Mouse (Mus musculus) adrenal gland, postnatal 25 days (tissue): ENCODE measurements at regions not wholly inside any gene's neighbourhood (a gene's known extent, or its start where the extent isn't known, plus 50 kb on each side); places are given as distances from the start of the nearest gene placed in this dataset.
A peak's percentile ranks its signal among the peaks of the same experiment; 100 is the strongest.

Experiments
- DNase-seq: peaks from one replicate; pipeline ENCODE4 v3.0.0; 2021; ENCODE audit warnings: mixed read lengths

DNA sequence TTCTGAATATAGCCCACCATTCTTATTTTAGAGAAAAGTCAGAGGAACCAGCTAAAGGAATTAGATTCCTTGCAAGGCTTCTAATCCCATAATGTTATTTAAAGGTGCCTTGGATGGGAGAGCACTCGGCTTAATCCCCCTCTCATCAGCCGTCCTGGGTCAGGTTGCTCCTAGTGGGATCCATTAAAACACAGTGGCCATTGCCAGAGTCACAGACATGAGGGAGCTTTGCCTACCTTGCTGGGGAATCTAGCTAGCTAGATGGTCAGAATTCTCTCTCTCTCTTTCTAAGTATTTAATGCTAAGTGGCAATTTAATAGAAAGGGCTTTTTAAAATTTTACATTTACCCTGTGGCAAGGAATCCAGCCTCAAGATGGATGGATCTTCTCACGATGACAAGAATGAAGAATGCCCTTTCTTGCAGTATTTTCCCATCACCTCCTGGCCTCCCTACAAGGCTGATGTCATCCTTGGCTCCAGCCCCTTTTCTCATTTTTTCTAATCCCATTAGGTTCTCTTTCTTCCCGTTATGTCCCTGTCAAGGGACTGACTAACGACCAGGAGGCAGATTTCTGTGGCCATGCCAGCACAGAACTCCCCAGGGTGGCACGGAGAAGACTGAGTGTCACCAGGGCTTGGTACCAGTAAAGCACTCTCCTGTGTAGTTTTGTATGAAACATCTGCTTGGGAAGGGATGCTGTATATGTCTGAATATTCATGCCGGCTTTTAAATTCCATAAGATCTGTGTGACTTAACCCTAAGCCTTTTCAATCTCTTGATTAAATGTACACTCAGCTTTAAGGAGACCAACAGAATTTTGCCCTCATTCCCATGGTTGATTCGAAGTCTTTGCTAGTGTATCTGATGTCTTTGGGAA is 124.0 kb upstream of the Ubash3b start:
- no peak for DNase-seq

DNA sequence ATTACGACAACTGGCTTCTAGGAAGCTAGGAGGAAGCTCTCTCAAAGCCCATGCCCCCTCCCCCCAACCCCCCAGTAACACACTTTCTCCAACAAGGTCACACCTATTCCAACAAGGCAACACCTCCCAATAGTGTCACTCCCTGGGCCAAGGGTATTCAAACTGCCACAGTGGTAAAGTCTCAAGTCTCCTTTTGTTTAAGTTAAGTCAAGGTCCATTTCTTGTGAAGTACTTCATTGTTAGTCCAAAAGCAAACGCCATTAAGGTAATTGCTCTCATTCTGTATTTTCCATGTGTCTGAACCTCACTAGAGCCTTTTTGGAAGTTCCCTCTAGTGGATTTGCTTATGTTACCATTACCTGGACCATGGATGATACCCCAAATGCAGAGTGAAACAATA is 116.2 kb upstream of the Ubash3b start:
- no peak for DNase-seq

DNA sequence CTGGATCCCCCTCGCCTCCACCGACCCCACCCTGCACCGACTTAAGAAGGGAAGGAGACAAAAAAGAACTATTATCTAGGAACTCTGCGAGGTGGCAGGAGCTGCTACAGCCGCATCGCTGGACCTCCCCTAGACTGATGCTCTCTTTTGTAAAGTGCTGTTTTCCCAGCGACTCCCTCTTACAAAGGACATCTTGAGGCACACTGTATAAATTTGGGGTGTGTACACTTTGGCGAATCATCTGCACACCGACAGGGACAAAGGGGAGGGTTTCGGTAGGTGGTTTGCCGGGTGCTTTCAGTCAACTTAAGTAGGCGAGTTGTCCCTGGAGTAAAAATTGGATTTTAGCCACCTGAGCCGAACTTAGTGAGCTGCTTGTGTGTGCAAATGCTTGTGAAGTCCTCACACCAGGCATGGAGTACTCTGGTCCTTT is 112.4 kb upstream of the Ubash3b start:
- DNase-seq: no peak

DNA sequence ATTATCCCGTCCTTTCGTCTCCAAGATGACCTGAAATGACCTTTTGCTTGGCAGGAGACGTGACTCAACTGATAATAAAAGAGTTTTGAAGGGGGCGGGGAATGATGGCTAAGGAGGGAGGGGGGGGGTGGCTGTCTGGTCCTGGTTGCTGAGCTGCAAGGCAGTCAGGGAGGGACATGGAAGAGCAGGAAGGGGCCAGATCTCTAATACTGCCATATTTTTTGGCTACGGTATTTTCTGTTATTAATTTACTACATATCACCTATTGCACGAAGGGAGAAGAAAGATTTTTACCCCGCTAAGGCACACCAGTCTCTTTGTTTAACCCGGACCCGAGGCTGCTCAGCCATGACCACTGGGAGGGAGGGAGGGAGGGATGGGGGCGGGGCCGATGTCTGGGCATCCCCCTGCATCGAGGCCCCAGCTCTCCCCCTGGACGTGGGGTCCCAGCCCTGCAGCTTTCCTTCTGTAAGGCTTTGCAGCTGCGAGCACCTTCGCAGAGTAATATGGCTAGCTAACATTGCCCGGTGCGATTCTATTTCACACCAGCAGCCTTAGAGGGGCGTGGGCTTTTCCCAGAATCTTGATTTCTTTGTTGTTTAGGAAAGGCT is 111.8 kb upstream of the Ubash3b start:
- no peak for DNase-seq

DNA sequence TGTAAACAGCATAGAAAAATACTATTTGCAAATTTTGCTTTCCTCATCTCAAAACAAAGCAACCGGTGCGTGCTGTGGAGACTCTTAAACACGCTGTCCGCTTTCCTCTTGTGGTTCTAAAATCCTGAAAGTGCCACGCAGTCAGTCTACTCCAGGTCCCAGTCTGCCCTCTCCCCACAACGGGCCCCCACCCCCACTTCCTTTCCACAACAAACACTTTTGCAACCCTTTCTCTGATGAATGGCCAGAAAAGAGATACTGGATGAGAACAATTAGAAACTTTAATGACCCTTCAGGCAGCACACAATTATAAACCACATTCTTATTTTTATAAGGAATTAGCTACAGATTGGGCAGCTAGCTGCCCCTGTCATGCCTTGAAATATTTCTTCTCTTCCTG is 111.1 kb upstream of the Ubash3b start:
- DNase-seq: no peak

DNA sequence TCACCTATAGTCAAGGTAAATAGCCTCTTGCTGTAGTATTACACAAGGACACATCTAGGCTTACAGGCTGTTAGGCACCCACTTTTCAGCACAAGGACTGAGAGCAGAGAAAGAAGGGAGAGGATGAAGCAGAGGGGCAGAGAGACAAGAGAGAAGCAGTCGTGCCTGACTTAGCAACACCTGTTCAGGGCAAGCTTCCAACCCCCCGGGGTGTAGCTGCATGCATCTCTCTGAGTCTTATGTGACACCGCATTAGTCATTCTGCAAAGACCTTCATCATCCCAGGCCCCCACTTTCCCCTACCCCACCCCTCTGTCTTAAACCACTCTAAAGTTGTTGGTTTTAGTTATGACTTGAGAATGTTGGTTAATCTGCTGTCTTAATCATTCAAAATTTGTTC is 106.6 kb upstream of the Ubash3b start:
- no peak for DNase-seq

DNA sequence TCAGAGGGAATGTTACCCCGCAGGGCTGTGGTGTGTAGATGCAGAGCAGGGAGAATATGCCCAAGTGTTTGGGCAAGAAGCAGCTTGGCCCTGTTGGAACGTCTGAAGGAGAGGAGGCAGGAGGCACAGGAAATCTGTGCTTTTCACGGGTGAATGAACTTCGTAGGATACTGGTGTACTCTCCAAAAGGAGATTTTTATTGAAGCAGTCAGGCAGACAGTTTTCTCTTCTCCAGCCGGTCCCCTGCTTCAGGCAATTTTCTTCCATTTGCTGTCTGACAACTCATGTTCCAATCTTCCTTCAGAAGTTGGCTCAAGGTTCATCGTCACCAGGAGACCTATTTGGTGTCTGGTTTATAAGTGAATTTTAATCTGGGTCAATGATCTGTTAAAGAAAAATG is 103.0 kb upstream of the Ubash3b start:
- no peak for DNase-seq

DNA sequence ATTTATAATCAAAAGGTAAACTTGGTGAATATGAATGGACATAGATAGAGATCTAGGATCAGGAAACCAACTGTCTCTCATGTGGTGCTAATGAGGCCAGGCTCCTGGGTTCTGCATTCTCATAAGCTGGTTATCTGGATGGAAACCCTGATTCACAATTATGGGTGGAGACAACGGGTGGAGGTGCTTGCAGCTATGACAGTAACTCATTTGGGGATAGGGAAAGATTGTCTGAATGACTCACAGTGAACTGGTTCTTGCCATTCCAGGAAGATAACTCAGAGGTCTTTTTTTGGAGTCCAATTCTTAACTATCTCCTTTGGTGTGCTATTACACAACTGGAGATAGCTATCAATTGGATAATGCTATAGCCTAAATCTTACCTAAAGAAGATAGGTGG is 95.7 kb upstream of the Ubash3b start:
- DNase-seq: no peak

DNA sequence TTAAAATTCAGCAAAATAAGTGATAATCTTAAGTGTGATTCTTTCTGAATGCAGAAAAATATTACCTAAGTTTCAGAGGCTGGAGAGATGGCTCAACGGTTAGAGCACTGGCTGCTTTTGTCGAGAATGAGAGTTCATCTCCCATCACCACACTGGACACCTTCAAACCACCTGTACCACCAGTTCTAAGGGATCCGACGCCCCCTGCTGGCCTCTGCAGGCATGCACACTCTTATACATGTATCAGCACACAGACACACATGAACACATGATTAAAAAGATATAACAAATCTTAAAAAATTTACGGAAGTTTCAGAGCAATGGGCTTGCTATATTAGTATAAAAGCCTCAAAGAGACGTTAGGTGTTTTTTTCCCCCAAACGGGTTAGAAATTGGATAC is 80.9 kb upstream of the Ubash3b start:
- no peak for DNase-seq

DNA sequence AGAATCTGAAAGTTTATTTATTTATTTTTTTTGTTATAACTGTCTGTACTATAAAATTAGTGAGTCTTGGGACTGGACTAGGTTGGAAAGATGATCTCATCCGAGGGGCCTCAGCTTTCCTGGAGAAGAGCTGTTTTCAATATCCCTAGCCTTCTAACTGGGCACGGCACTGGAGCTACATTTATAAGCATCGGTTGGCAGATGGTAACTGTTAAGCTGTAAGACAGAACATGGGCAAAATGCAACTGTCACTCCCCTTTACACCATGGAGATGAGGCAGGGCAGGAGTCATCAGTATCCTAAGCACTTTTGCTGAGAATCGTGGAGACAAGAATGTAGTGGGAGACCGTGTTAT is 77.6 kb upstream of the Ubash3b start:
- no peak for DNase-seq

DNA sequence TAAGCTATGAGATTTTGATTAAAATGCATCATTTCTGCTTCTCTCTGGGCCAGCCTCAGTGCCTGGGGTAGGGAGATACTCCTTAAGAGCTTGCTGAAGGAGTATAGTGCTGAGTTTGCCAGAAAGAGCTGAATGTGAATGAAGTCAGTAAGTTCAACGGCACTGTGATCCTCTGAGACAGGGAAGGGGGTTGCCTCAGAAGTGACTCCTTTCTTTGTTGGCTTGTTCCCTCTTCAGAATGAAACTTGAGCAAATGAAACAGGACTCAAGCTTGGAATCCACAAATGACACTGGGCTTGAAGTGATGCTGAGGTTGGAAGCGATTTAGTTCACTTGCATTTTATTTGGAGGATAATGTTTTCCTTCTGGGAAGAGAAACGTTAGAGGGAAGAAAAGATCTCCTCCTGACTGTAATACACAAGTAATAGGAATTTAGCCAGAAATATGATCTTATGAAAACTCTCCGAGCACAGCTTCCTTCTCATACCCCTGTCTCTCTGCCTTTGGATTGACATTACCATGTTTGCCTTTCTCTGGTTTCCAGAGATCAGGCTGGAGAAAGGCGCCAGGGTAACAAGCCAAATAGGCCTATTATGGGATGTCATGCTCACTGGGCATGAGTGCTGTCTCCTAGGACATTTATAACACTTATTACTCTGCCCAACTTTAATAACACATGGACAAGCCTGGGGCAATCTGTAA is 77.0 kb upstream of the Ubash3b start:
- DNase-seq: no peak

DNA sequence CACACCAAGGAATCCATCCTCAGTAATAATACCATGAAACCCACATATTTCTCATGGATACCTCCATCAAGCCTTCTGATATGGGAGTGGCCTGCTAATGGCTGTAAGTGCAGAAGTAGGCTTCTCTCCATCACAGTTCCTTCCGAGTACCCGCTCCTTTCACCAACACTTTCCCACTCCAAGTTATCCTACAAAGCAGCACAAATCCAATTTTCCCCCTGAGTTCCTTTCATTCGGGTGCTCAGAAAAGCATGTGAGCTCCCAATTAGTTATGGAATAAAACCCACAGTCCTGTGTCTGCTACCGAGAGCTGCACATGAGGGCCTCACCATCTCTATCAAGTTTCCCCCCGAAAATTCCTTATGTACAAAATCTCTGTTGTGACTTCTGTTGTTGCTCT is 75.8 kb upstream of the Ubash3b start:
- no peak for DNase-seq

DNA sequence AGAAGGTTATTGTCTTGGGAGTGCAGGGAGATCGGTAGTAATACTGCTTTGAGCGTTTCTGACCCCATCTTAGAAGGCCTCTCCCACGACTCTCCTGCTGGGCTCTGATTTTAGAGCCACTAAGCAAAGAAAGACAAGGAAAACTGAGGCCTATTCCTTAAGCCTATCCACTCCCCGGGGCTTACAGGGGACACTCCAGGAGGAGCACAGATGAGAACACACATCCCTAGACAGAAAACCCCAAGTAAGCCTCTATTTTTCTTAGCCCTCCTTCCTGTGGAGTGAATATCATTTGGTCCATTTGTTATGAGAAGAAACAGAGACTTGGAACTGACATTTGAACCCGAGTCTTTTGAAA is 67.7 kb upstream of the Ubash3b start:
- no peak for DNase-seq

DNA sequence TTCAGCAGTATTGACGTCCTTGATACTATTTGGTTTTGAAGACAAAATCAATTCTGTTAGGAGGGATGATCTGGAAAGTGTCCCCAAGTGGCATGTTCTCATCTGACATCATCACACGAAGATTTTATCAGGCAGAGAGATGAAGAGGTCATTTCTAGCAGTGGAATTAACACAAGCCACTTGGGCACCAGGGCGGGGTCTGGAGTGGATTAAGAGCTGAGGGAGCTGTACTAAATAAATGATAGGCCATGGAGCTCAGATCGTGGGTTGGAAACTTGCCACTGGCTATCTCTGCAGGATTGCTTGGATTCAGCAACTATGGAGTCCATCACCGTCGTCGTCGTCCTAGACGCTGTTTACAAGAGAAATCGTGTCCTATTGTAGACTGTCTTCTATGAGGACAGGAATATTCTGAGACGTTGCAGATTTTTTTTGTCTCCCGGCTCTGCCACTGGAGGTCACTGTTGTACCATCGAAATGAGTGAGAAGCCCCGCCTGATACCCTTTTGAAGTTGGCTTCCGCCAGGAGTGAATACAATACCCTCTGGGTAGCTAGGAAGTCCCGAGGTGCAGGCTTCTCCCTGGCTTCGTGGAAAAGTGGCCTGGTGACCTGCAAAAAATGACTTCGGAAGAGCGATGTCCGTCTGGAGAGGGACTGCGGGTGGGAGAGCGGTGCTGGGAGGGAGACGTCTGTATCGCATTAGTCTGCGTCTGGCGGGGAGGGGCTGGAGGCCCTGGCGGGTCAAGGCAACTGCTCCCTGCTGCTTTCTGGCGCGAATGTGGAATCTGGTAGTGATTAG is 67.1 kb upstream of the Ubash3b start:
- peak; percentile 85 for DNase-seq

DNA sequence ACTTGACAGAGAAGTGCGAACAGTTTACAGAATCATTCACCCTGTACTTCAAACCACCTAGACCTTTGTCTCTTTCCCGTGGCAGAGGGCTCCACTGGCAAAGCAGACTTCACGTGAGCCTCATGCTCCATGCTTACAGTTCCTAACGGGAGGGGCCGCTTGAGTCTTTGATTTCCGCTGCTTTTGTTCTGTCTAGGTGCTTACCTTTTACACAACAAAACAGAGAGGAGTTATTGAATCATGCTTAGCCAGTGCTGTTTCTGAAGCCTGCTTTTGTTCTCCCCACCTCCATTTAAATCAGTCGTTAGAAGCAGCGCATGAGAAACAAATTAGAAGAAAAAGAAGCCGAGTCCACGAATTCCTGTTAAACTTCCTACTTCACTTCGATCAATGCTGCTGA is 61.9 kb upstream of the Ubash3b start:
- no peak for DNase-seq

DNA sequence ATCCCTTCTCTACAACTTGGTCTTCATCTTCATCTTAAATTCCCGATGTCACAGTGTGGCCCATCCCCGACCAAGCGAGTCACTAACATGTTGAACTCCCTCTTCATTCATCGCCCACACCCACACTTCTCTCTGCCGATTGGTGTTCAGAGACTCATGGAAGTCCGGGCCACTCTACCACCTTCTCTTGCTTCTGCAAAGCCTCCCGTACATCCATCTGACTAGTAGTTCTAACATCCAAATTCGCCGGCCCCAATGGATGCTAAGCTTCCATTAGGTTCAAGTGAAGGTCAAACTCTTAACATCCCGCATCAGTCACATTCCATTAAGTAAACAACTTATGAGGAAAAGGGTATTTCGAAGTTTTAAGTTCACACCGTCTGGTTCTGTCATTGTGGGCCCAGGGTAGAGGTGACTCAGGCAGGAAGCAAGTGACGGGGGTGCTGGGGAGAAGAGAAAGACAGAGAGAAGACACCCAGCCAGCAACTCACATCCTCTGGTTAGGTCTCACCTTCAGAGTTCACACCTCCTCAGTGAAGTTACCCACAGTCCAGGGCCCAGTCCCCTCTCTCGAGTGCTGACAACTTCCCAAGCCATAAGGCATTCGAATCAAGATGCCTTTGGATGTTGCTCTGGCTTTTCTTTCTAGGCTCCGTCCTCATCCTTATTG is 61.0 kb upstream of the Ubash3b start:
- DNase-seq: no peak

DNA sequence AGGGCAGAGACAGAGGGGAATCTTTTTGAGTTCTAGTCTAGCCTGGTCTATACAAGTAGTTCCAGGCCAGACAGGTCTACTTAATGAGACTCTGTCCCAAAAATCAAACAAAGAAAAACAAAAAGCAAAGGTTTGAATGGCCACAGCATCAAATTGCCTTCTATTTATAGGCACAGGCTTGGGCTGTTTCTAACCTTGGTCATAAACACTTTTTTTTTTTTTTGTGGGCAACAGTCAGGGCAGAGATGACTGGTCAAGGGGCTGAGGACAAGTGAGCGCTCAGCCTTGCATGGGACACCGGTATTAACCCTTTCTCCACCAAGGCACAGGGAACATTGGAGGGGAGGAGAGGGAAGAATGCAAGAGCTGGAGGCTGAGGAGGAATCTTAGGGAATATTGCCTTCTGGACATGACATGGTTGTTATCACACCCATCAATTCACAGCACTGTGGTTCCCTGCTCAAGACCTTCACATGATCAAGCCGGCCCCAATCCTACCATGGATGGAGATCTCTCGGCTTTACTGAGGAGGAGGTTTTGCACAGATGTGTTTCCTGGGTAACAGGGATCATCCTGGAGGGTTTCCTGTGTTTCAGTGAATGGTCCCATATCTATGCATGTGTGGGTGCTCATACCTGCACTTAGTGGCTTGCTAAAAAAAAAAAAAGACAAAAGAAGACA is 59.8 kb upstream of the Ubash3b start:
- DNase-seq: no peak

DNA sequence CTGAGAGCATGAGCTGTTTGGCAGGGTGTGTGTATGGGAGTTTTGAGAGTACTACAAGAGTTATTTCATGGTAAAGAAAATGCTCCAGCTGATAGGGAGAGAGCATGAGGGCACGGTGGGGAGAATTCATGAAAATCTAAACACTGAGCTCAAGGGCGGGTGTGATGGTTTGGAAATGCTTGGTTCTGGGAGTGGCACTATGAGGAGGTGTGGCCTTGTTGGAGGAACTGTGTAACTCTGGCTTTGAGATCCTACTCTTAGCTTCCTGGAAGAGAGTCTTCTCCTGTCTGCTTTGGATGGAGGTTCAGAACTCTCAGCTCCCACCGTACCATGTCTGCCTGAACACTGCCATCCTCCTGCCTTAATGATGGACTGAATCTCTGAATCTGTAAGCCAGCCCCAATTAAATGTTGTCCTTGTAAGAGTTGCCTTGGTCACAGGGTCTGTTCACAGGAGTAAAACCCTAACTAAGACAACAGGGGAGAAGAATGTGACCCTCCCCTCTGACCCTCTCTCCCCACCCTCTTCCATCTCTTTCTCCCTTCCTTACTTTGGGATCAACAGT is 58.7 kb upstream of the Ubash3b start:
- no peak for DNase-seq

DNA sequence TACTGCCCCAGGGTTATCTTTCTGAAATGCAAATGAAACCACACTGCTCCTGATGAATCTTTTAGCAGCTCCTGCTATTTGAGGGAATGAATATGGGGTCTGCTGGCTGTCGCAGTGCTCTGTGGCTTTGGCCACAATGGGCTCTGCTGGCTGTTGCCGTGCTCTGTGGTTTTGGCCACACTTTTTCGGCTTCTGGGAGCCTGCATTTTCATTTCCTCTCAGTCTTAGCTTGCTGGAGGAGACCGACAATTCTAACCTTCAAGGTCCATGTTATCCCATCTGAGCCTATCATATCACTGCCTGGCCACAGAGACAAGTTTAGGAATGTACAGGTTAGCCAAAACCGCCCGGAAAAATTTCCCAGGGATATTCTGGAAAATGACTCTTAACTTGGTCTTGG is 57.2 kb upstream of the Ubash3b start:
- DNase-seq: no peak

DNA sequence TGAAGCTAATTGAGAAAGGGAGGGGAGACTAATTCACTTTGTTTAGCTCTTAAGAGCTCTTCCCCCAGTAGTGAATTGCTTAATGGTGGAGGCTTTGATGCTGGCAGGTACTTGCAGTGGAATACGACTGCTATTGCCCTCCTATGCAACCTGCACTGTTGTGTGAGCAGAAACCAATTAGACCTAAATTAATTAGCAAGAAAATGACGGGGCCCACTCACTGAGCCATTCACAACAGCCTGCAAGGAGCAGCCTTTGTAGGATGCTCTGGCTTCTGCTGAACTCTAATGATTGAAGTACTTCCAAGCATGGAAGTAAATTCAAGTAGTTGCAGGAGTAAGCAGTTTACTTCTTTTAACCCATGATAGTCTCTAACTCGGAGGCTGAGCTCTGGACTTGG is 54.8 kb upstream of the Ubash3b start:
- DNase-seq: no peak

DNA sequence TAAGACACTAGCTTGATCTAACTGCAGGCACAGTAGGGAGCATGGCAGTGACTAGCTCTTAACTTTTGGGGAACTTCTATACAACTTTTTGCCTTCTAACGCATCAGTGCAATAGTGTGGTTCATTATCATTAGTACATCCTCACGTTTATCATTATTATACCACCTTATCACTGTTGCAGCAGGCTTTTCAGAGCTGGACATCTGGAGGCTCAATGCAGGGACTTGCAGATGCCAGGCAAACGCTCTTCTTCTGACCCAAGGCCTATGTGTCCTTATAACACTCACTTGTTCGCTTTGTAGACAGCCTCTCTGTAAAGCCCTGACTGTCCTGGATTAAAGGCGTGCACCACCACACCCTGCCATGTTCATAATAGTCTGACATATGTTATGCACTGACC is 53.5 kb upstream of the Ubash3b start:
- no peak for DNase-seq
